24 mouse cellular contexts compared by ENCODE assay signal in the genomic region with DNA sequence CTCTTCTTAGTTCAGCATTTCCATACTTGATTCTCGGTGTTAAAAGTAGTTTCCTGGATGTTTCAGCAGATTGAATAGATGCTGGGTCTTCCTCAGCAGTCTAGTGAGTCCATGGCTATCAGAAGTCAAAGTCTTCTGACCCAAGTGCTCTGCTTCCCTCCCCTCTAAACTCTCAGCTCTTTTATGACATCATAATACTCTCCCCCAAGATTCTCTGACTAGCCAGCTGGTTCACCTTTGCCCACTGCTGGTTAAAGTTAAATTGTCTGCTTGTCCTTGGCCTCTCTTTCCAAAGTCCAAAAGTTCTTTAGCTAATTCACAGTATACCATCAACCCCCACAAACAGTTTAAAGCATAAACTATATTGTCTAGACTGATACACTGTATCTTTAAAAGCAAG. TPM values are rescaled to one million over a fixed set of nuclear protein-coding genes. Genes with fewer than 3 reads are reported as not detected.
"Had no signal": no experiment of that assay in that cellular context is flagged by ENCODE, and none has a peak within 500 bp of the region (broad histone marks: within the 10 kb centered on the region; RNA-seq: fewer than 3 reads in every experiment).

A gene (minus strand): TSS at position 140 of the 400 bp plus-strand sequence.

- H3K27me3 ChIP-seq: hindbrain, embryonic 13.5 days; limb, embryonic 15.5 days; liver, embryonic 15.5 days; neural tube, embryonic 15.5 days had no signal

- DNase-seq: layer of hippocampus, adult 9-11 months; layer of hippocampus, postnatal 36 days; lung, embryonic 14.5 days; lung, postnatal 10 days; lung, postnatal 4 days; midbrain, embryonic 14.5 days; right cerebral cortex, adult 18-20 months; right cerebral cortex, postnatal 25 days; thymus, adult 18-20 months; thymus, postnatal 25 days had no signal

- H3K4me3 ChIP-seq: hindbrain, embryonic 13.5 days; limb, embryonic 15.5 days; liver, embryonic 15.5 days; midbrain, embryonic 10.5 days; myocyte; neural tube, embryonic 15.5 days had no signal

- H3K36me3 ChIP-seq: hindbrain, embryonic 13.5 days; limb, embryonic 15.5 days; liver, embryonic 15.5 days; midbrain, embryonic 10.5 days; neural tube, embryonic 15.5 days had no signal

- ATAC-seq: hindbrain, postnatal 0 days had no signal

- H3K4me1 ChIP-seq: hindbrain, embryonic 13.5 days; limb, embryonic 15.5 days; liver, embryonic 15.5 days; neural tube, embryonic 15.5 days had no signal

- H3K9ac ChIP-seq: hindbrain, embryonic 13.5 days; limb, embryonic 15.5 days; liver, embryonic 15.5 days; lung, embryonic 14.5 days; neural tube, embryonic 15.5 days had no signal

- H3K9me3 ChIP-seq: hindbrain, embryonic 13.5 days; limb, embryonic 15.5 days; liver, embryonic 15.5 days; midbrain, embryonic 10.5 days; neural tube, embryonic 15.5 days had no signal

- H3K27ac ChIP-seq: hindbrain, embryonic 13.5 days; hindbrain, postnatal 0 days; limb, embryonic 15.5 days; liver, embryonic 15.5 days; midbrain, embryonic 10.5 days; neural tube, embryonic 15.5 days had no signal

- H3K4me2 ChIP-seq: hindbrain, embryonic 13.5 days; limb, embryonic 15.5 days; liver, embryonic 15.5 days; lung, embryonic 14.5 days; neural tube, embryonic 15.5 days had no signal

RNA-seq across cellular contexts. Expression of the gene that starts here (rescaled TPM):
- total RNA-seq: hindbrain, postnatal 0 days; layer of hippocampus, adult 18-20 months; layer of hippocampus, postnatal 36 days; left cerebral cortex, adult 8-10 months; left cerebral cortex, postnatal 25 days; megakaryocyte, adult 5-6 weeks had no signal
- polyA plus RNA-seq: hindbrain, embryonic 13.5 days; hindbrain, postnatal 0 days; intestine, embryonic 14.5 days; limb, embryonic 11.5 days; limb, embryonic 15.5 days; liver, embryonic 15.5 days; lung, embryonic 14.5 days; midbrain, embryonic 10.5 days; midbrain, embryonic 14.5 days; myocyte; neural tube, embryonic 11.5 days; neural tube, embryonic 15.5 days had no signal
